Mouse (Mus musculus) bone marrow, adult 2 months (tissue): ENCODE measurements around the gene Mib2.

Experiments used
- CTCF ChIP-seq: fragments of 200-500 bp; IDR thresholded peaks from 2 replicates; pipeline ENCODE4 v1.5.1; 2011; ENCODE audit warnings: low read length, control low read depth; ENCODE audit not compliant: control insufficient read depth, insufficient read depth
- POLR2A ChIP-seq: fragments of 200-500 bp; IDR thresholded peaks from 2 replicates; pipeline ENCODE4 v1.6.1; 2011; ENCODE audit warnings: low read depth, mild to moderate bottlenecking, control low read depth, low read length, borderline replicate concordance; ENCODE audit not compliant: control insufficient read depth

DNA sequence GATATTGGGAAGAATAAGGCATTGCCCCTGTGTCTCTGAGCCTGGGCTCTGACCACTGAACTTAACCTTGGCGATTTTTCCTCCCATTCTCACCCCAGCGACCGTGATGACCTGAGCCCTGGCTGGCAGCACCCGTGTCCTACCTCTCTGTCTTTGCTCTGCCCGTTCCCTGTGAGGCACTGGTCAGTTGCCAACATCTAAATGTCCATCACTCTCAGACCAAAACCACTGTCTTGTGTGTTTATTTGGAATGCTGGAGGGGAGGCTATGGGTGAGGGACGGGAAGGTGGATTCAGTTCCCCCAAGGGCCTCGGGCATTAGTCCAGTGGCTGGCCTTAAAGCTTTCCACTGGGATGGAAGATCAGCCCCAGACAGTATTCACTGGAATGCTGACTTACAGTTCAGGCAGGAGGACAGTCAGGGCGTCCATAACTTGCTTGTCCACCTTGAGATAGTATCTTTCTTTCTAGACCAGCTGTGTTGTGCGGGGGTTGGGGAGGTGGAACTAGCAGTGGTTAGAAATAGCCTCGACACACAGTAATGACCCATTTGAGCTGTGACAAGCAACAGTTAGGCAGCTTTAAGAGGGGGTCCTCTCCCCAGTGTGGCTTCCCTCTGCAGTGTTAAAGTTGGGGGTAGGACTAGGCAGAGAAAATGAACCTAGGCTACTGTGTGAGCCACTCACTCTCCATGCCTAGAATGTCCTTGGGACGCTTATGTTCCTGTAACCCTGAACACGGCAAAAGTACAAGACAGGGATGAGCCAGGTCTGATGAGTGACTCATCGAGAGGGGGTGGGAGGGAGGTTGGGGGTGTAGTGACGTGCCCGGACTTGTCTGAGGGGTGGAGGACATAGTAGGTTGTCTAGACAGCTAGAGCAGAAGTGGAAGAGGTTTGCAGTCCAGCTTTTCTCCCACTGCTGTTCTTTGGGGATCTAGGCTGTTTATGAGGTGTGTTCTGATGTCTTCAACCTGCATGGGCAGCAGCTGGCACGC is 27.6 kb upstream of the Mib2 start:
- TF ChIP-seq CTCF, result no peak
- no peak for TF ChIP-seq POLR2A
